Mouse (Mus musculus) adrenal gland, postnatal 10 days (tissue): ENCODE measurements around the gene Tmem131. TPM values are rescaled to one million over a fixed set of nuclear protein-coding genes. Genes with fewer than 3 reads are reported as not detected.
A peak's percentile ranks its signal among the peaks of the same experiment; 100 is the strongest.

ENCODE experiments used
- DNase-seq: peaks from one replicate; pipeline ENCODE4 v3.0.0; 2021; ENCODE audit warnings: mixed read lengths
- long read RNA-seq, 2 experiments: library from polyadenylated mRNA; stranded (forward); transcript quantifications; one replicate each; pipeline ENCODE4 v2.0.0; 2021
- total RNA-seq, 2 experiments: library from RNA; stranded (reverse); gene quantifications; 2 replicates each; pipeline ENCODE4 v1.2.3; 2021

Gene Tmem131
- 10 to 100 TPM; 39.3 to 48.0 TPM for total RNA-seq
- long read RNA-seq, experiment 1, partial matches to known transcripts: 7 of 8 reads
- long read RNA-seq, experiment 1, other reads (novel, unspliced or antisense): 1 of 8 reads
- long read RNA-seq, experiment 2, partial matches to known transcripts: 2 of 3 reads
- long read RNA-seq, experiment 2, other reads (novel, unspliced or antisense): 1 of 3 reads

- no peak for DNase-seq
Observed at GRCm38 (mm10) chr1:36943653-36944052, at the start of gene Tmem131. Gene Tmem131, minus strand, starts transcription at chr1:36943666.

- DNase-seq: no peak
Observed at GRCm38 (mm10) chr1:36988561-36988960, 45.1 kb upstream of the Tmem131 start.

- DNase-seq: no peak
Observed at GRCm38 (mm10) chr1:36988161-36988560, 44.7 kb upstream of the Tmem131 start.

GRCm38 (mm10) chr1:36987172-36988148 lies 44.0 kb upstream of the Tmem131 start:
- DNase-seq: no peak

- DNase-seq: no peak
Observed at GRCm38 (mm10) chr1:36986396-36987160, 43.1 kb upstream of the Tmem131 start.

GRCm38 (mm10) chr1:36985896-36986295 lies 42.4 kb upstream of the Tmem131 start:
- no peak for DNase-seq

- no peak for DNase-seq
Observed at GRCm38 (mm10) chr1:36984406-36984805, 40.9 kb upstream of the Tmem131 start.

- DNase-seq: no peak
Observed at GRCm38 (mm10) chr1:36983754-36984153, 40.3 kb upstream of the Tmem131 start.

GRCm38 (mm10) chr1:36982191-36982961 lies 38.9 kb upstream of the Tmem131 start:
- no peak for DNase-seq

- DNase-seq: no peak
Observed at GRCm38 (mm10) chr1:36976770-36977169, 33.3 kb upstream of the Tmem131 start.

GRCm38 (mm10) chr1:36970918-36971617 lies 27.6 kb upstream of the Tmem131 start:
- no peak for DNase-seq

- no peak for DNase-seq
Observed at GRCm38 (mm10) chr1:36965831-36966230, 22.4 kb upstream of the Tmem131 start.

- no peak for DNase-seq
Observed at GRCm38 (mm10) chr1:36962379-36963176, 19.1 kb upstream of the Tmem131 start.

- DNase-seq: no peak
Observed at GRCm38 (mm10) chr1:36960509-36961222, 17.2 kb upstream of the Tmem131 start.

GRCm38 (mm10) chr1:36949591-36950184 lies 6.2 kb upstream of the Tmem131 start:
- peak; percentile 81 for DNase-seq

GRCm38 (mm10) chr1:36947448-36947847 lies 4.0 kb upstream of the Tmem131 start:
- no peak for DNase-seq

- DNase-seq: no peak
Observed at GRCm38 (mm10) chr1:36940381-36940762, 3.1 kb downstream of the Tmem131 start.

- DNase-seq: peak; percentile 96
Observed at GRCm38 (mm10) chr1:36939506-36940380, 3.7 kb downstream of the Tmem131 start.
